Mouse (Mus musculus) kidney, adult 2 months (tissue): ENCODE results near the gene Rps12-ps3.

Source experiments
- CTCF ChIP-seq: fragments of 200-500 bp; conservative IDR thresholded peaks from 2 replicates; pipeline ENCODE4 v1.5.1; 2011; ENCODE audit warnings: low read depth, mild to moderate bottlenecking, control low read depth, low read length, moderate library complexity, mixed read lengths; ENCODE audit not compliant: insufficient read depth, insufficient read length
- POLR2A ChIP-seq: fragments of 200-500 bp; IDR thresholded peaks from one replicate; pipeline ENCODE4 v1.6.1; 2011; ENCODE audit warnings: low read depth, low read length, control low read depth

DNA sequence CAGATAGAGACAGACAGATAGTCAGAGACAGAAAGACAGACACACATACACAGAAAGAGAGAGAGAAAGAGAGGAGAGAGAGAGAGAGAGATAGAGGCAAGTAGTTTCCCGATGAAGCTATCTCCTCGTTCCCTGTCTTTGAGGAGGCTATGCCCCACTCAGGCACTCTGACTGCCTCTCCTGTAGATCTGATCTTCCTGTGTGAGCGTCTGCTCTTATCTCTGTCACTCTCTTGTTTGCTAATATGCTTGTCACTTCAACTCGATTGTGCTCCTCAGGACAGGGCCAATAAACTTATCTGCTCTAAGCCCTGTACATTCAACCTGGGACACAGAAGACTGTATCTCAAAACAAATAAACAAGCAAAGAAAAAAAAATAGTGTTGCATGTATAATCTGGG is 37.1 kb downstream of the Rps12-ps3 start:
- TF ChIP-seq CTCF: no peak
- TF ChIP-seq POLR2A: no peak
